Mouse (Mus musculus) G1E (cell line): Measurements from ENCODE around the gene Tas2r108. TPM values are rescaled to one million over a fixed set of nuclear protein-coding genes. Genes with fewer than 3 reads are reported as not detected.

Experiments used
- ATAC-seq: 2 replicates; pipeline ENCODE4 v1.8.0; 2016; ENCODE audit warnings: mild to moderate bottlenecking; ENCODE audit not compliant: insufficient number of reproducible peaks, poor library complexity, low FRiP score, severe bottlenecking; ENCODE audit errors: extremely low read depth
- DNase-seq: peaks from one replicate; pipeline ENCODE4 v3.0.0; 2012; ENCODE audit warnings: low spot score
- H3K27me3 ChIP-seq: 2 replicates; pipeline ENCODE4 v1.6.1; 2012; ENCODE audit warnings: mild to moderate bottlenecking, low read length, inconsistent platforms; ENCODE audit not compliant: insufficient read depth
- H3K36me3 ChIP-seq: replicated peaks from 2 replicates; pipeline ENCODE3; 2012; ENCODE audit warnings: mild to moderate bottlenecking, inconsistent platforms
- H3K4me1 ChIP-seq: 2 replicates; pipeline ENCODE4 v1.6.1; 2012; ENCODE audit warnings: low read depth, low read length, inconsistent platforms, mixed read lengths; ENCODE audit not compliant: insufficient read depth
- H3K4me3 ChIP-seq: 2 replicates; pipeline ENCODE4 v1.5.1; 2012; ENCODE audit warnings: low read depth, mild to moderate bottlenecking, inconsistent platforms, low read length, moderate library complexity, mixed read lengths
- H3K9me3 ChIP-seq: replicated peaks from 2 replicates; pipeline ENCODE4 v1.6.1; 2012; ENCODE audit warnings: inconsistent platforms
- CTCF ChIP-seq: IDR thresholded peaks from 2 replicates; pipeline ENCODE4 v1.5.1; 2012; ENCODE audit warnings: low read depth, low read length, inconsistent platforms, mixed read lengths
- GATA1 ChIP-seq: IDR thresholded peaks from 2 replicates; pipeline ENCODE4 v1.6.1; 2012; ENCODE audit warnings: borderline replicate concordance, low read length, inconsistent platforms, mixed read lengths
- GATA2 ChIP-seq: IDR thresholded peaks from 2 replicates; pipeline ENCODE4 v1.6.1; 2012; ENCODE audit warnings: low read depth, low read length, inconsistent platforms, borderline replicate concordance
- POLR2AphosphoS5 ChIP-seq: IDR thresholded peaks from 2 replicates; pipeline ENCODE4 v1.6.1; 2012; ENCODE audit warnings: low read depth, low read length, inconsistent platforms; ENCODE audit not compliant: insufficient replicate concordance
- TAL1 ChIP-seq: conservative IDR thresholded peaks from 2 replicates; pipeline ENCODE4 v1.6.1; 2012; ENCODE audit warnings: low read depth, low read length, inconsistent platforms, mixed read lengths
- polyA plus RNA-seq: library from polyadenylated mRNA; stranded (reverse); fragments of >175 nt; gene quantifications from 2 replicates; pipeline ENCODE4 v1.2.3, GENCODE M21; 2012
- total RNA-seq, 2 experiments: library from RNA; stranded (forward) in 1 of 2; stranded (reverse) in 1 of 2; fragments of 200-1000 nt in 1 of 2; fragments of >200 nt in 1 of 2; fragmentation: Nextera tagmentation in 1 of 2; gene quantifications; 2 replicates each; pipeline ENCODE4 v1.2.3; 2014 to 2017

Tas2r108 gene
- total and polyA plus RNA-seq, 3 experiments: 0.22 TPM; not detected in 2

DNA sequence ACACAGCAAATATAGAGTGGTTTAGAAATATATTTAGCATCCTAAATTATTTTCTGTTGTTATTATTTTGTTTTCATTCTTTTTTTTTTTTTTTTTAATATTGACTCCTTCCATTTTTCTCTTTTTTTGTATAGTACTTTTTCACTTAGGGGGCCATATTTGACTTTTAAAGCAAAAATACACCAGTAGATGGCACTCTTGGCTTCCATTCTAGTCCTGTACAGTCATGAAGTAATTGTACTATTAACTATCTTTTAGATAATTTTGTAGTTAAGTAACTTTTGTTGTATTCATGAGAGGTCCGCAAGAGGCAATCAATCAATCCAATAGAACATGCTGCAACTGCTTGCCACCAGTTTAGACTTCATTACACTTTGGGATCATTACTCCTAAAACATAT lies 13.6 kb upstream of the Tas2r108 start:
- Histone ChIP-seq H3K9me3 (no peaks in the 10 kb centered on the region), H3K4me3 (no peak overlapping the region), H3K36me3 (peaks cover 76% of the 10 kb centered on the region), H3K4me1 (no peaks in the 10 kb centered on the region), H3K27me3 (no peaks in the 10 kb centered on the region)
- no peak for TF ChIP-seq GATA1
- TF ChIP-seq TAL1: no peak
- no peak for TF ChIP-seq POLR2AphosphoS5
- no peak for TF ChIP-seq GATA2
- TF ChIP-seq CTCF: no peak
- DNase-seq (no peak), ATAC-seq (no peak)

DNA sequence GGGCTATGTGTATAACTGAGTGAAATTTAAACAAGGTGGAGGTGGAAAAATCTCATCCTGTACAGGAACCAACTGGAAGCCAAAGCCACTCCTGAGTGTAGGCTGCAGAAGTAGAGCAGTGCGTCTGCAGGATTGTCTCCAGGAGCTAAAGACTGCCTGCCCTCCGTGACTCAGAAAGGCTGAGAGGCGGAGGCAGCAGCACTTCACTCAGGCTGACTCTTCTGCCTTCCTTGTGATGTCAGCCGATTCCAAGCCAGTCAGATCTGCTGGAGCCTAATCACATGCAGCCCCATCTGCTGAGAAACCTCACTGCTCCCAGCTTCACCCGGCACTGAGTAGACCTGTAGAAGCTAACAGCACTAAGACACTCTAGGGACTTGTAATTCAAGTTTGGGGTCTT lies 11.0 kb upstream of the Tas2r108 start:
- ATAC-seq (no peak), DNase-seq (no peak)
- TF ChIP-seq GATA2 (no peak), CTCF (no peak), GATA1 (no peak), POLR2AphosphoS5 (no peak)
- no peaks in the 10 kb centered on the region for H3K27me3 ChIP-seq
- H3K36me3 ChIP-seq: peaks cover 65% of the 10 kb centered on the region
- no peak overlapping the region for H3K4me3 ChIP-seq
- H3K4me1 ChIP-seq: no peaks in the 10 kb centered on the region
- no peaks in the 10 kb centered on the region for H3K9me3 ChIP-seq

DNA sequence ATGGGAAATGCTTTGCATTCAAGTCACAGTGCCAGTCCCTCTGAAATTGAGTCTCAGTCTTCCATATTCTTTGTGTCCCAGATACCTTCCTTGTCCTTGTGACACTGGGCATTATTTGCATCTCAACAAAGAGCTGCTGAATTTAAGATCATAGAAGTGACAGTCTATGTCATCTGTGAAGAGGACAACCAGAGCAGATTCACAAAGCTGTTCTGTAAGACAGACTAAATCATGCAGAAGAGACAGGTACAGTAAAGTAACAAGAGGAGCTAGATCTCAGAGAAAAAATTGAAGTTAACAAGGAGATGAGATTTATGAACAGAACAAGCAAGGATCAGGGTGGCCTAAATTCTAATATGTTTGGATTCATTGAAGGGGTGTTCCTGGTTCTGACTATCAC lies 2.4 kb upstream of the Tas2r108 start, which contains the start of gene Tas2r137:
Gene Tas2r137, plus strand, starts transcription at position 301 of the 400 bp plus-strand sequence.
- Histone ChIP-seq H3K4me3 (no peak within 1 kb of the TSS), H3K36me3 (peaks cover 2% of the 10 kb centered on the region), H3K4me1 (no peaks in the 10 kb centered on the region), H3K9me3 (no peaks in the 10 kb centered on the region), H3K27me3 (no peaks in the 10 kb centered on the region; the same call in 1 of the 2 replicates)
- ATAC-seq (no peak), DNase-seq (no peak)
- TF ChIP-seq GATA1 (no peak), CTCF (no peak), GATA2 (no peak), TAL1 (no peak), POLR2AphosphoS5 (no peak)

DNA sequence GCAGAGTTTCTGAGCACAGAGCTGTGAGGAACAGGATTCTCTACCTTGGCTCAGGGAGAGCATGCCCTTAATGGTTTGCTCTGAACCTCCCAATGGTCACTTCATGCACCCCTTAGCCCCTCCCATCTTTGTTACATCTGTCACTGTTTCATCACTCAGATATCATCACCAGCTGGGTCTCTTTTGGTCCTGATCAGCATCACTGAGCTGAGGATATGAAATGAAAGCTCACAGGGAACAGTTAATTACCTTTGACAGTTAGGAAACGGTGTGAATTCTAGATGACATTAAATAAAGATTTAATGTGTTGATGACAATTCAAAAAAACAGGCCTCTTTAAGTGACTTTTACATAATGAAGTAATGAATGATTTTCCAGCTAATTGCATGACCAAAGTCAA lies 26.1 kb downstream of the Tas2r108 start, which contains the start of gene Prss37:
Gene Prss37, minus strand, starts transcription at position 101 of the 400 bp plus-strand sequence.
- ATAC-seq (no peak), DNase-seq (no peak)
- H3K9me3 ChIP-seq: no peaks in the 10 kb centered on the region
- no peaks in the 10 kb centered on the region for H3K36me3 ChIP-seq
- TF ChIP-seq CTCF (no peak), TAL1 (no peak), POLR2AphosphoS5 (no peak), GATA2 (no peak), GATA1 (no peak)
- no peaks in the 10 kb centered on the region for H3K27me3 ChIP-seq
- H3K4me1 ChIP-seq: no peaks in the 10 kb centered on the region
- H3K4me3 ChIP-seq: no peak within 1 kb of the TSS

Other genes with a start within 250 kb of the Tas2r108 start
- 26.2 and 29.3 TPM in 2 replicates for gene Agk, start 168.4 kb upstream of the Tas2r108 start, total RNA-seq (2014; fragmentation: Nextera tagmentation)
- 23.2 and 26.8 TPM in 2 replicates for gene Agk, start 168.4 kb upstream of the Tas2r108 start, total RNA-seq (2017)
- gene Agk, start 168.4 kb upstream of the Tas2r108 start, polyA plus RNA-seq: 4.6 and 5.8 TPM in 2 replicates
- 0.19 and 3.4 TPM in 2 replicates for gene E330009J07Rik, start 57.4 kb upstream of the Tas2r108 start, total RNA-seq (2014; fragmentation: Nextera tagmentation)
- gene E330009J07Rik, start 57.4 kb upstream of the Tas2r108 start, total RNA-seq (2017): 1.6 and 2.0 TPM in 2 replicates
- gene E330009J07Rik, start 57.4 kb upstream of the Tas2r108 start, polyA plus RNA-seq: 0.28 and 0.37 TPM in 2 replicates
- not detected in 2 replicates for gene Wee2, start 54.4 kb upstream of the Tas2r108 start, total RNA-seq (2014; fragmentation: Nextera tagmentation)
- gene Wee2, start 54.4 kb upstream of the Tas2r108 start, total RNA-seq (2017): 0.16 TPM in 1 of 2 replicates, not detected in the other
- gene Wee2, start 54.4 kb upstream of the Tas2r108 start, polyA plus RNA-seq: not detected in 2 replicates
- gene Ssbp1, start 22.2 kb upstream of the Tas2r108 start, total RNA-seq (2014; fragmentation: Nextera tagmentation): 79.1 and 106 TPM in 2 replicates
- 63.5 and 90.5 TPM in 2 replicates for gene Ssbp1, start 22.2 kb upstream of the Tas2r108 start, total RNA-seq (2017)
- gene Ssbp1, start 22.2 kb upstream of the Tas2r108 start, polyA plus RNA-seq: 11.0 and 14.6 TPM in 2 replicates
- not detected in 2 replicates for gene Tas2r137, start 2.3 kb upstream of the Tas2r108 start, total RNA-seq (2014; fragmentation: Nextera tagmentation)
- 0.17 TPM in 1 of 2 replicates, not detected in the other for gene Tas2r137, start 2.3 kb upstream of the Tas2r108 start, total RNA-seq (2017)
- gene Tas2r137, start 2.3 kb upstream of the Tas2r108 start, polyA plus RNA-seq: not detected in 2 replicates
- gene Prss37, start 26.0 kb downstream of the Tas2r108 start, total RNA-seq (2014; fragmentation: Nextera tagmentation): not detected in 2 replicates
- gene Prss37, start 26.0 kb downstream of the Tas2r108 start, total RNA-seq (2017): not detected in 2 replicates
- gene Prss37, start 26.0 kb downstream of the Tas2r108 start, polyA plus RNA-seq: not detected in 2 replicates
- not detected in 2 replicates for gene Olfr461, start 61.5 kb downstream of the Tas2r108 start, total RNA-seq (2014; fragmentation: Nextera tagmentation)
- 0.16 and 0.29 TPM in 2 replicates for gene Olfr461, start 61.5 kb downstream of the Tas2r108 start, total RNA-seq (2017)
- not detected in 2 replicates for gene Olfr461, start 61.5 kb downstream of the Tas2r108 start, polyA plus RNA-seq
- not detected in 2 replicates for gene Olfr460, start 76.0 kb downstream of the Tas2r108 start, total RNA-seq (2014; fragmentation: Nextera tagmentation)
- 0.05 and 0.29 TPM in 2 replicates for gene Olfr460, start 76.0 kb downstream of the Tas2r108 start, total RNA-seq (2017)
- gene Olfr460, start 76.0 kb downstream of the Tas2r108 start, polyA plus RNA-seq: not detected in 2 replicates
- gene Clec5a, start 92.3 kb downstream of the Tas2r108 start, total RNA-seq (2014; fragmentation: Nextera tagmentation): not detected in 2 replicates
- 0.06 and 0.16 TPM in 2 replicates for gene Clec5a, start 92.3 kb downstream of the Tas2r108 start, total RNA-seq (2017)
- not detected in 2 replicates for gene Clec5a, start 92.3 kb downstream of the Tas2r108 start, polyA plus RNA-seq
- not detected in 2 replicates for gene Tas2r138, start 119.8 kb downstream of the Tas2r108 start, total RNA-seq (2014; fragmentation: Nextera tagmentation)
- gene Tas2r138, start 119.8 kb downstream of the Tas2r108 start, total RNA-seq (2017): 0.12 TPM in 1 of 2 replicates, not detected in the other
- not detected in 2 replicates for gene Tas2r138, start 119.8 kb downstream of the Tas2r108 start, polyA plus RNA-seq
- gene Mgam, start 135.3 kb downstream of the Tas2r108 start, total RNA-seq (2014; fragmentation: Nextera tagmentation): not detected in 2 replicates
- gene Mgam, start 135.3 kb downstream of the Tas2r108 start, total RNA-seq (2017): 0.05 TPM in 1 of 2 replicates, not detected in the other
- gene Mgam, start 135.3 kb downstream of the Tas2r108 start, polyA plus RNA-seq: not detected in 2 replicates